Mouse (Mus musculus) effector memory CD4-positive, alpha-beta T cell, adult 5 months (primary cell): Measurements from ENCODE around the gene Rec114. TPM values are rescaled to one million over a fixed set of nuclear protein-coding genes. Genes with fewer than 3 reads are reported as not detected.

Source experiments
- polyA plus RNA-seq: library from polyadenylated mRNA; unstranded; fragments of 100-300 nt; shearing (Covaris generic); gene quantifications from one replicate; pipeline ENCODE4 v1.2.1, GENCODE M21; 2017

Gene Rec114
- 0.99 TPM for polyA plus RNA-seq

DNA sequence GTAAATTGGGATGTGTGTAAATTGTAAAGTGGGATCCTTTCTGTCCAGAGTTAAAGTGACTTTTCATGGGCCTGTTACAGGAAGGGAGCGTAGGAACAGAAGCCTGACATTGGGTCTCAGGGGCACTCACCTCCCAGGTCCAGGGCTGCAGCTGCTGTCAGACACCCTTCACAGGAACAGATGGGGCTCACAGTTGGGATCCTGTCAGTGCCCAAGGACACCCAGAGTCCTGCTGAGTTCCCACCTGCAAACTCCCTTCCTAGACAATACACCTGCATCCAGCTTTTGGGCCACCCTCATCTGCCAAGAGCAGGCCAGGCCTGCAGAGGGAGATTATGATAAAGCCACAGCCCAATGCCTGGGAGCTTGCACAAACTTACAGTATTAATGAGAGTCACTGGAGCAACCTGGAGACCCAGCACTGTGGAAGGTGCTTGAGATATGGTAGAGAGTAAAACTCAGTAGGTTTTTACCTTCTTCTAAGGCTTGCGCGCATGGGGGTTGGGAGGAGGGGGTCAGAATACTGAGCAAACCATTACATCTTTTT, at the start of gene Rec114:
Gene Rec114, minus strand, starts transcription at position 263 of the 547 bp plus-strand sequence.

Other genes with a start within 250 kb of the Rec114 start
- gene Cd276, start 188.5 kb downstream of the Rec114 start, polyA plus RNA-seq: not detected
- 127 TPM for gene Nptn, start 161.7 kb downstream of the Rec114 start, polyA plus RNA-seq
- gene Hcn4, start 79.4 kb upstream of the Rec114 start, polyA plus RNA-seq: not detected